Mouse (Mus musculus) gastrocnemius, postnatal 10 days (tissue): ENCODE data around the gene Pik3r3. TPM values are rescaled to one million over a fixed set of nuclear protein-coding genes. Genes with fewer than 3 reads are reported as not detected.

Source experiments
- total RNA-seq, 2 experiments: library from RNA; stranded (reverse); gene quantifications; 2 replicates each; pipeline ENCODE4 v1.2.3; 2021

The Pik3r3 gene
- total RNA-seq, 2 experiments from 2014 or later = 9.3 to 11.9 TPM

Other genes starting within 250 kb of the Pik3r3 start
- under 1 TPM; 0.68 to 0.75 TPM for gene Faah, start 203.7 kb upstream of the Pik3r3 start, total RNA-seq
- gene Nsun4, start 167.7 kb upstream of the Pik3r3 start, total RNA-seq = 10 to 100 TPM; 12.4 to 12.9 TPM
- 100 to 1,000 TPM; 741 to 954 TPM for gene Uqcrh, start 146.5 kb upstream of the Pik3r3 start, total RNA-seq
- 10 to 100 TPM; 26.8 to 31.2 TPM for gene Lrrc41, start 146.3 kb upstream of the Pik3r3 start, total RNA-seq
- gene Rad54l, start 97.9 kb upstream of the Pik3r3 start, total RNA-seq = 1 to 10 TPM; 2.2 to 3.6 TPM
- 10 to 100 TPM; 53.7 to 55.1 TPM for gene Pomgnt1, start 97.8 kb upstream of the Pik3r3 start, total RNA-seq
- gene Lurap1, start 70.3 kb upstream of the Pik3r3 start, total RNA-seq = 10 to 100 TPM in 1 of 2 experiments, 1 to 10 TPM in 1; 9.6 to 14.5 TPM
- gene Tspan1, start 54.0 kb upstream of the Pik3r3 start, total RNA-seq = not detected
- not detected for gene 1700042G07Rik, start 48.2 kb upstream of the Pik3r3 start, total RNA-seq
- gene Gm49337, start 48.2 kb upstream of the Pik3r3 start, total RNA-seq = not detected
- 10 to 100 TPM; 50.1 to 59.8 TPM for gene Mast2, start 242.6 kb downstream of the Pik3r3 start, total RNA-seq